Mouse (Mus musculus): ENCODE measurements around the gene Mthfd1. TPM values are rescaled to one million over a fixed set of nuclear protein-coding genes. Genes with fewer than 3 reads are reported as not detected.
A peak's percentile ranks its signal among the peaks of the same experiment; 100 is the strongest.

Gene Mthfd1
- polyA plus RNA-seq, 1 experiment from 2014 or later: 103 TPM

GRCm38 (mm10) chr12:76336111-76336965 is 81.2 kb downstream of the Mthfd1 start:
- ATAC-seq (replicated peaks; ENCODE audit: low FRiP score): no peak

DNA sequence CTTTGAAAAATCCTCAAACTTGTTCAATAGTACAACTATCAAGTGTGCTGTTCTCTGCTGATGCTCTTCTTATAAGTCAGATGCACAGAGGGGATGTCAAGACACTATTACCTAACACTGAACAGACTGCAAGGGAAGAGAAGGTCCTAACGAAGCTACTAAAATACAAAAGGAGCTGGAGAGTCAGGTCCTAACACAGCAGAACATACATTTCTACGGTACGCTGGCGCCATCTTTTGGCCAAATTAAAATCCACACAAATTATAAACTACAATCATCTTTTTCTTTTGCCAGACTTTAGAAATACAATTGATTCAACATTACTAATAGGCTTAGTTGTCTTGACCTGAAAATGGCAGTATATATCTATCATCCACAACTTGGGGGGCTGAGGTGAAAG is 86.0 kb downstream of the Mthfd1 start:
- Histone ChIP-seq H3K36me3 (no peaks in the 10 kb centered on the region), H3K27me3 (no peaks in the 10 kb centered on the region), H3K9ac (no peak overlapping the region), H3K4me2 (no peak overlapping the region), H3K9me3 (replicated peaks) (no peaks in the 10 kb centered on the region), H3K27ac (no peak overlapping the region), H3K4me1 (no peaks in the 10 kb centered on the region), H3K4me3 (replicated peaks) (no peak overlapping the region)
- 8% methylated on average over 4 of the region's 4 CpGs for WGBS
- no peak for ATAC-seq (replicated peaks; ENCODE audit: low FRiP score)

More at GRCm38 (mm10) chr12:76336111-76336965, 81.2 kb downstream of the Mthfd1 start:
- H3K36me3 ChIP-seq: no peaks in the 10 kb centered on the region
- no peaks in the 10 kb centered on the region for H3K9me3 ChIP-seq (replicated peaks)
- no peak overlapping the region for H3K4me2 ChIP-seq
- H3K9ac ChIP-seq: no peak overlapping the region
- 80% methylated on average over 17 of the region's 17 CpGs for WGBS
- H3K4me3 ChIP-seq (replicated peaks): no peak overlapping the region
- no peaks in the 10 kb centered on the region for H3K27me3 ChIP-seq
- H3K4me1 ChIP-seq: no peaks in the 10 kb centered on the region
- H3K27ac ChIP-seq: no peak overlapping the region

DNA sequence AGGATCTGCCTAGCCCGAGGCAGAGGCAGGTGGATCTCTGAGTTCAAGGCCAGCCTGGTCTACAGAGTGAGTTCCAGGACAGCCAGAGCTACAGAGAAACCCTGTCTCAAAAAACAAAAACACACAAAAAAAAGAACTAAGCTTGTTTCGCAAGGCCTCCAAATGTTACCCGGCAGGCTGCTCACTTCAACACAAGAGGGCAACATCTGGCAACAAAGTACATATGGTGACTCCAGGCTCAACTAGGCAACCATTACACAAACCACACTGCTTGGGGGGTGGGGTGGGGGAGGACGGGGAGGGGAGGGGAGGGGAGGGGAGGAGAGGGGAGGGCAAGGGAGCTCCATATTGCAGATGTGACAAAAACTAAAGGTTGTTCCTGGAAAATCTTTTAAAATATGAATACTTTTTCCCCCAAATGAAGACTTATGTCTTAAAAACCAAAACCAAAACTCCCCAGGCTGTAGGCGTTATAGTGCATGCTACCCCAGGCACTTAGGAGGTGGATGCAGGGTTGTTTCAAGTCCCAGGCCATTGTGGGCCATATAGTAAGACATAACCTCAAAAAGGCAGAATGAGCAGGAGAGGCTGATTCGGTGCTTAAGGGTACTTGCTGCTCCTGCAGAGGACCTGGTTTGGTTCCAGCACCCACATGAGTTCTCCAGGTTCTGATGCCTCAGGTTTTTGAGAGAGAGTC is 90.8 kb downstream of the Mthfd1 start:
- WGBS: 87% methylated on average over 5 of the region's 6 CpGs
- Histone ChIP-seq H3K27ac (no peak overlapping the region), H3K27me3 (no peaks in the 10 kb centered on the region), H3K4me2 (no peak overlapping the region), H3K4me1 (peaks cover 5% of the 10 kb centered on the region; the same call in 1 of the 2 replicates), H3K9me3 (replicated peaks) (no peaks in the 10 kb centered on the region), H3K36me3 (peaks cover 25% of the 10 kb centered on the region), H3K9ac (no peak overlapping the region), H3K4me3 (replicated peaks) (no peak overlapping the region)
- ATAC-seq (replicated peaks; ENCODE audit: low FRiP score): no peak

- Histone ChIP-seq H3K36me3 (peaks cover 44% of the 10 kb centered on the region), H3K4me2 (no peak overlapping the region), H3K27ac (no peak overlapping the region), H3K4me1 (peaks cover 5% of the 10 kb centered on the region; the same call in 1 of the 2 replicates), H3K9ac (no peak overlapping the region), H3K4me3 (replicated peaks) (no peak overlapping the region), H3K9me3 (replicated peaks) (no peaks in the 10 kb centered on the region), H3K27me3 (no peaks in the 10 kb centered on the region)
- peak; percentile 67 for ATAC-seq (replicated peaks; ENCODE audit: low FRiP score)
- 48% methylated on average over 8 of the region's 8 CpGs for WGBS
These were observed 94.7 kb downstream of the Mthfd1 start for GRCm38 (mm10) chr12:76349680-76350220.

DNA sequence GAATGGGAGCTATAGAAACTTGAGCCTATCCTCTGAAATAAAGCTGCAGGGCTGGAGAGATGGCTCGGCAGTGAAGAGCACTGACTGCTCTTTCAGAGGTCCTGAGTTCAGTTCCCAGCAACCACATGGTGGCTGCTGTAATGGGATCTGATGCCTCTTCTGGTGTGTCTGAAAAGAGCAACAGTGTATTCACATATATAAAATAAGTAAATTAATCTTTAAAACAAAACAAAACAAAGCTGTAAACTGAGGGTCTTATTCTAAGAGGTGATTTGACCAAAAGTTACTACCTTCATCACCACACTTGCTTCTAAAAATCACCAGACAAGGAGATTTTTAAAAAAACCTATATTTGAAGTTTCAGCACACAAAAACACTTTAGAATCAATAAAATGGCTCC is 105.8 kb downstream of the Mthfd1 start:
- no peak overlapping the region for H3K27ac ChIP-seq
- no peak overlapping the region for H3K4me2 ChIP-seq
- peaks cover 7% of the 10 kb centered on the region; the same call in 1 of the 2 replicates for H3K36me3 ChIP-seq
- H3K4me1 ChIP-seq: peaks cover 7% of the 10 kb centered on the region; the same call in 1 of the 2 replicates
- H3K9me3 ChIP-seq (replicated peaks): no peaks in the 10 kb centered on the region
- no peak overlapping the region for H3K4me3 ChIP-seq (replicated peaks)
- no peak overlapping the region for H3K9ac ChIP-seq
- H3K27me3 ChIP-seq: no peaks in the 10 kb centered on the region
- ATAC-seq (replicated peaks; ENCODE audit: low FRiP score): no peak
- 59% methylated on average over 1 of the region's 1 CpGs for WGBS

- H3K9ac ChIP-seq: no peak overlapping the region
- no peaks in the 10 kb centered on the region for H3K9me3 ChIP-seq (replicated peaks)
- no peak overlapping the region for H3K4me2 ChIP-seq
- H3K4me3 ChIP-seq (replicated peaks): no peak overlapping the region
- H3K27ac ChIP-seq: peak overlapping the region; percentile 58; the same call in 1 of the 2 replicates
- WGBS: 44% methylated on average over 9 of the region's 9 CpGs
- H3K36me3 ChIP-seq: peaks cover 7% of the 10 kb centered on the region; the same call in 1 of the 2 replicates
- no peaks in the 10 kb centered on the region for H3K27me3 ChIP-seq
- peaks cover 13% of the 10 kb centered on the region for H3K4me1 ChIP-seq
- peak; percentile 70 for ATAC-seq (replicated peaks; ENCODE audit: low FRiP score)
These were observed 106.6 kb downstream of the Mthfd1 start for GRCm38 (mm10) chr12:76361405-76362302.

DNA sequence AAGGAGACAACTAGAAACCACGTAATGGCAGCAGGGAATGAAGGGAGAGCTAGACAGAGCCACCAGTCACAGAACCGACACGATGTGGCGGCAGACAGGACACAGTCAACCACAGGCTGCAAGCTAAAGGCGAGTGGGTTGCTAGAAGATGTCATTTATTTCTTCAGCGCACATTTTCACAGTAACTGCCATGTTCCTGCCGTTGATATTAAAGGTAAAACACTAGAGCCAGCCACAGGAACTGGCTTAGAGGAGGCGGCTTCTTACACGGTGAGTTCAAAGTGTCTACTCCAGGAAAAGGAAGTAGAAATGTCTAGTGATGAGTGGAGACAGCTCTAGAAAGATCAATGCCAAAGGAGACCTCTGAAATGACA is 107.2 kb downstream of the Mthfd1 start:
- Histone ChIP-seq H3K9me3 (replicated peaks) (no peaks in the 10 kb centered on the region), H3K4me3 (replicated peaks) (no peak overlapping the region), H3K36me3 (peaks cover 5% of the 10 kb centered on the region; the same call in 1 of the 2 replicates), H3K27ac (0 out of 2 replicates have a peak overlapping the region, but pooled peaks have one; percentile 34), H3K9ac (no peak overlapping the region), H3K27me3 (no peaks in the 10 kb centered on the region), H3K4me1 (peaks cover 20% of the 10 kb centered on the region), H3K4me2 (no peak overlapping the region)
- ATAC-seq (replicated peaks; ENCODE audit: low FRiP score): no peak
- WGBS: 83% methylated on average over 9 of the region's 9 CpGs

DNA sequence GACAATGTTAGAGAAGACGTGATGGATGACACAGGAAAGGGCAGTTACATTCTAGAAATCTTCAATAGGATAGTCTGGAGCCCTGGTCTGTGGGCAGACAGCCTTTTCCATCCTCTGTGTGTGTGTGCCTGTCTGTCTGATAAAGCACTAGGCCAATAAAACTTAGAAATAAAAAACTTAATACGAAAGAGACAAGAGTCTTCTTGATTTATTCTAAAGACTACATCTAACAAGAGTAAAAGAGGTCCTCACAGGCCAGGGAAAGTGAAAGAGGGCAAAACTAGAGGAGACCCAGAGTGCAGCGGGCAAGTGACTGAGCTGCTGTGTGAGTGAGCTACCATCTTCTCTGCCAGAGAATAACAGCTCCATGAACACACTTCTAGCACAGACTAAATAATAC is 111.2 kb downstream of the Mthfd1 start:
- peaks cover 36% of the 10 kb centered on the region for H3K4me1 ChIP-seq
- ATAC-seq (replicated peaks; ENCODE audit: low FRiP score): no peak
- no peak overlapping the region for H3K4me2 ChIP-seq
- no peaks in the 10 kb centered on the region for H3K36me3 ChIP-seq
- WGBS: 73% methylated on average over 3 of the region's 3 CpGs
- no peak overlapping the region for H3K4me3 ChIP-seq (replicated peaks)
- no peaks in the 10 kb centered on the region for H3K9me3 ChIP-seq (replicated peaks)
- no peak overlapping the region for H3K27ac ChIP-seq
- H3K9ac ChIP-seq: no peak overlapping the region
- no peaks in the 10 kb centered on the region for H3K27me3 ChIP-seq

DNA sequence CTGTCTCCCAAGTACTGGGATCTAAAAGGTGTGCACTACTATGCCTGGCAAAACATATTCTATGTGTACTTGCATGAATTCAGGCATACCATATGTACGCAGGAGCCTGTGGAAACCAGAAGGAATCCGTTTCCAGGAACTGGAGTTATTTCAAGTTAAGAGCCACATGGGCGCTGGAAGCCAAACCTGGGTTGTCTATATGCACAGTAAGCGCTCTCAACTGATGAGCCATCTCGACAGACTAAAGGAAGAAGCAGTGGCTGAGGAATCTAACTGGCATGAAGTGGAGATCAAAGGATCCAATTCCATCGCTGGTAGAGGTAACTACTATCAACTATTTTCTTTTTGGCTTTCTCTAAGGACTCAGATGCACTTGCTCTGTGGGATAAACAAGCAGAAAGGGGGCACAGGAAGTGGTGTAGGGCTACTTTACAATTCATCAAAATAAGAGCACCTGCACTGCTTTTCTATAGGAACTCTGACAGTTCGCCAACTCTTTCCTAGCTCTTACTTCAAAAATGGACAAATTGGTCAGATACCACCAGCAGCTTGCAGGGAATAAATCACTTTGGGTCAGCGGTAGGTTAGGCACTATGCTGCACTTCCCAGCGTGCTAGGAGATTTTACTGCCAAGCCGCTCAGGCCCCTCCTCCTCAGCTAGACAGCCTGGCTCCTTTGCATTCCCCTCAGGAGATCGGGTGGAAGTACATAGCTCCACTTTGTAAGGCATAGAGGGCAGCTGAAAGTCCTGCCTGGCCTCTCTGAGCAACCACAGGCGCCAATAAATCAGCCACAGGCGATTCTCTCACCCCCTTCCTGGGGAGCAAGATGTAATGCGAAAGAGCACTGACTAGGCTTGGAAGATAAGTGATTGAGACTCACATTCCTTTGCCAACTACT is 112.2 kb downstream of the Mthfd1 start:
- Histone ChIP-seq H3K9ac (peak overlapping the region; percentile 15; the same call in 1 of the 2 replicates), H3K4me3 (replicated peaks) (peak overlapping the region; percentile 97), H3K9me3 (replicated peaks) (no peaks in the 10 kb centered on the region), H3K4me1 (peaks cover 39% of the 10 kb centered on the region), H3K27ac (peak overlapping the region; percentile 100), H3K27me3 (no peaks in the 10 kb centered on the region), H3K4me2 (peak overlapping the region; percentile 91), H3K36me3 (no peaks in the 10 kb centered on the region)
- no peak; the same call in 1 of the 2 replicates for ATAC-seq (replicated peaks; ENCODE audit: low FRiP score)
- WGBS: 11% methylated on average over 14 of the region's 14 CpGs

DNA sequence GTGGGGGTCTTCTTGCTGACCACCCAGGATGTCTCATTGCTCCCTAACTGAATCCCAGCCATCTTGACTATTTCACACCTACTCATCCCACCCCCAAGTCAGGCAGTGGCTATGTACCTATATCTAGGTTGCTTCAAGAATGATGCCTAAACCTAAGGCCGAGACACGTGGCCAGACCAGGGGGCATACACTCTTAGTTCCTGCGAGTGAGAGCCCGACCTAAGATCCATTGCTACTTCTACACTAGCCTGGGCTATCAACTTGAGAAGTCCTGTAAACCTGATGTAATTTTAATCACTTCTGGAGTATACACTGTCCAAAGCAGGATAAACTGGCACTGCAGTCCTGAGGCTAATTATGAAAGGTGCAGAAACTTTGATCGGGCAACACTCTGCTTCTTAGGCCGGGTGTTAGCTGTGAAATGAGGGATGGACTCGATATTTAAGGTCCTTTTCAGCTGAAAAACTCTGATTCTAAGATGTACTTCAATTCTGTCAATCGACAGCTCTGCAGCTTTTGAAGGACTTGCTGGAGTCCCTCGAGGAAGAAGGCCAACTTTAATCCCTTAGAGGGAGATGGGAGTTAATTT is 113.2 kb downstream of the Mthfd1 start:
- H3K36me3 ChIP-seq: no peaks in the 10 kb centered on the region
- H3K9me3 ChIP-seq (replicated peaks): no peaks in the 10 kb centered on the region
- H3K27ac ChIP-seq: peak overlapping the region; percentile 100
- 5% methylated on average over 9 of the region's 9 CpGs for WGBS
- no peak for ATAC-seq (replicated peaks; ENCODE audit: low FRiP score)
- H3K4me2 ChIP-seq: peak overlapping the region; percentile 91
- peak overlapping the region; percentile 97; the same call in 1 of the 2 replicates for H3K9ac ChIP-seq
- peaks cover 47% of the 10 kb centered on the region for H3K4me1 ChIP-seq
- peak overlapping the region; percentile 97 for H3K4me3 ChIP-seq (replicated peaks)
- no peaks in the 10 kb centered on the region for H3K27me3 ChIP-seq
